Mouse (Mus musculus): Measurements from ENCODE around the gene Ppp1r36. TPM values are rescaled to one million over a fixed set of nuclear protein-coding genes. Genes with fewer than 3 reads are reported as not detected.

Gene Ppp1r36
- polyA plus RNA-seq, 1 experiment, result not detected

GRCm38 (mm10) chr12:76376649-76377048, 40.7 kb upstream of the Ppp1r36 start:
- Histone ChIP-seq H3K4me1 (replicated peaks; ENCODE audit: control insufficient read depth, insufficient read depth, low read length) (peaks cover 18% of the 10 kb centered on the region), H3K27me3 (ENCODE audit: control insufficient read depth, insufficient read depth, low read length) (no peaks in the 10 kb centered on the region), H3K4me3 (ENCODE audit: control insufficient read depth, insufficient read depth, low read length) (no peak overlapping the region), H3K36me3 (ENCODE audit: control insufficient read depth, insufficient read depth, low read length) (no peaks in the 10 kb centered on the region), H3K27ac (ENCODE audit: control insufficient read depth, insufficient read depth, low read length) (no peak overlapping the region)
- 32% methylated on average over 7 of the region's 7 CpGs for WGBS
- TF ChIP-seq CTCF (IDR thresholded peaks at IDR 0.05; ENCODE audit: borderline replicate concordance, control insufficient read depth, extremely low read depth, insufficient read depth, low read length, poor library complexity), result no peak
- TF ChIP-seq POLR2A (IDR thresholded peaks at IDR 0.05; ENCODE audit: control insufficient read depth, extremely low read depth, insufficient read depth, low read length, poor library complexity), result no peak
- DNase-seq, result peak; percentile 53

- TF ChIP-seq POLR2A (IDR thresholded peaks at IDR 0.05; ENCODE audit: control insufficient read depth, extremely low read depth, insufficient read depth, low read length, poor library complexity) (no peak), CTCF (IDR thresholded peaks at IDR 0.05; ENCODE audit: borderline replicate concordance, control insufficient read depth, extremely low read depth, insufficient read depth, low read length, poor library complexity) (no peak)
- Histone ChIP-seq H3K27me3 (ENCODE audit: control insufficient read depth, insufficient read depth, low read length) (no peaks in the 10 kb centered on the region), H3K4me3 (ENCODE audit: control insufficient read depth, insufficient read depth, low read length) (no peak overlapping the region), H3K4me1 (replicated peaks; ENCODE audit: control insufficient read depth, insufficient read depth, low read length) (peaks cover 17% of the 10 kb centered on the region), H3K27ac (ENCODE audit: control insufficient read depth, insufficient read depth, low read length) (no peak overlapping the region), H3K36me3 (ENCODE audit: control insufficient read depth, insufficient read depth, low read length) (no peaks in the 10 kb centered on the region)
- DNase-seq, result no peak
- 94% methylated on average over 6 of the region's 6 CpGs for WGBS
These were observed 40.3 kb upstream of the Ppp1r36 start for GRCm38 (mm10) chr12:76377059-76377458.

GRCm38 (mm10) chr12:76377726-76378125, 39.6 kb upstream of the Ppp1r36 start:
- WGBS, result 90% methylated on average over 3 of the region's 3 CpGs
- no peak overlapping the region for H3K4me3 ChIP-seq (ENCODE audit: control insufficient read depth, insufficient read depth, low read length)
- H3K27ac ChIP-seq (ENCODE audit: control insufficient read depth, insufficient read depth, low read length), result no peak overlapping the region
- no peak for TF ChIP-seq POLR2A (IDR thresholded peaks at IDR 0.05; ENCODE audit: control insufficient read depth, extremely low read depth, insufficient read depth, low read length, poor library complexity)
- no peak for TF ChIP-seq CTCF (IDR thresholded peaks at IDR 0.05; ENCODE audit: borderline replicate concordance, control insufficient read depth, extremely low read depth, insufficient read depth, low read length, poor library complexity)
- DNase-seq, result no peak
- peaks cover 11% of the 10 kb centered on the region for H3K4me1 ChIP-seq (replicated peaks; ENCODE audit: control insufficient read depth, insufficient read depth, low read length)
- H3K27me3 ChIP-seq (ENCODE audit: control insufficient read depth, insufficient read depth, low read length), result no peaks in the 10 kb centered on the region
- no peaks in the 10 kb centered on the region for H3K36me3 ChIP-seq (ENCODE audit: control insufficient read depth, insufficient read depth, low read length)

GRCm38 (mm10) chr12:76378556-76378955, 38.8 kb upstream of the Ppp1r36 start:
- TF ChIP-seq CTCF (IDR thresholded peaks at IDR 0.05; ENCODE audit: borderline replicate concordance, control insufficient read depth, extremely low read depth, insufficient read depth, low read length, poor library complexity) (no peak), POLR2A (IDR thresholded peaks at IDR 0.05; ENCODE audit: control insufficient read depth, extremely low read depth, insufficient read depth, low read length, poor library complexity) (no peak)
- H3K27ac ChIP-seq (ENCODE audit: control insufficient read depth, insufficient read depth, low read length), result no peak overlapping the region

GRCm38 (mm10) chr12:76380151-76380550, 37.2 kb upstream of the Ppp1r36 start:
- no peak for DNase-seq
- Histone ChIP-seq H3K27me3 (ENCODE audit: control insufficient read depth, insufficient read depth, low read length) (no peaks in the 10 kb centered on the region), H3K36me3 (ENCODE audit: control insufficient read depth, insufficient read depth, low read length) (peaks cover under 1% of the 10 kb centered on the region; the same call in 1 of the 2 replicates), H3K27ac (ENCODE audit: control insufficient read depth, insufficient read depth, low read length) (no peak overlapping the region), H3K4me1 (replicated peaks; ENCODE audit: control insufficient read depth, insufficient read depth, low read length) (peaks cover 5% of the 10 kb centered on the region), H3K4me3 (ENCODE audit: control insufficient read depth, insufficient read depth, low read length) (no peak overlapping the region)
- TF ChIP-seq CTCF (IDR thresholded peaks at IDR 0.05; ENCODE audit: borderline replicate concordance, control insufficient read depth, extremely low read depth, insufficient read depth, low read length, poor library complexity), result no peak
- no peak for TF ChIP-seq POLR2A (IDR thresholded peaks at IDR 0.05; ENCODE audit: control insufficient read depth, extremely low read depth, insufficient read depth, low read length, poor library complexity)
- 96% methylated on average over 7 of the region's 7 CpGs for WGBS

More at GRCm38 (mm10) chr12:76378556-76378955, 38.8 kb upstream of the Ppp1r36 start:
- H3K36me3 ChIP-seq (ENCODE audit: control insufficient read depth, insufficient read depth, low read length), result no peaks in the 10 kb centered on the region
- H3K4me1 ChIP-seq (replicated peaks; ENCODE audit: control insufficient read depth, insufficient read depth, low read length), result peaks cover 8% of the 10 kb centered on the region
- no peak for DNase-seq
- no peak overlapping the region for H3K4me3 ChIP-seq (ENCODE audit: control insufficient read depth, insufficient read depth, low read length)
- H3K27me3 ChIP-seq (ENCODE audit: control insufficient read depth, insufficient read depth, low read length), result no peaks in the 10 kb centered on the region
- 97% methylated on average over 5 of the region's 5 CpGs for WGBS

- Histone ChIP-seq H3K27ac (ENCODE audit: control insufficient read depth, insufficient read depth, low read length) (no peak overlapping the region), H3K4me3 (ENCODE audit: control insufficient read depth, insufficient read depth, low read length) (no peak overlapping the region), H3K4me1 (replicated peaks; ENCODE audit: control insufficient read depth, insufficient read depth, low read length) (no peaks in the 10 kb centered on the region), H3K36me3 (ENCODE audit: control insufficient read depth, insufficient read depth, low read length) (peaks cover 36% of the 10 kb centered on the region), H3K27me3 (ENCODE audit: control insufficient read depth, insufficient read depth, low read length) (no peaks in the 10 kb centered on the region)
- 93% methylated on average over 8 of the region's 8 CpGs for WGBS
- DNase-seq, result no peak
- TF ChIP-seq POLR2A (IDR thresholded peaks at IDR 0.05; ENCODE audit: control insufficient read depth, extremely low read depth, insufficient read depth, low read length, poor library complexity) (no peak), CTCF (IDR thresholded peaks at IDR 0.05; ENCODE audit: borderline replicate concordance, control insufficient read depth, extremely low read depth, insufficient read depth, low read length, poor library complexity) (no peak)
These were observed 32.0 kb upstream of the Ppp1r36 start for GRCm38 (mm10) chr12:76385342-76385741.

GRCm38 (mm10) chr12:76388794-76389193, 28.5 kb upstream of the Ppp1r36 start:
- H3K36me3 ChIP-seq (ENCODE audit: control insufficient read depth, insufficient read depth, low read length), result peaks cover 38% of the 10 kb centered on the region
- H3K27me3 ChIP-seq (ENCODE audit: control insufficient read depth, insufficient read depth, low read length), result no peaks in the 10 kb centered on the region
- WGBS, result 91% methylated on average over 11 of the region's 11 CpGs
- H3K27ac ChIP-seq (ENCODE audit: control insufficient read depth, insufficient read depth, low read length), result no peak overlapping the region
- no peak for DNase-seq
- no peak overlapping the region for H3K4me3 ChIP-seq (ENCODE audit: control insufficient read depth, insufficient read depth, low read length)
- no peaks in the 10 kb centered on the region for H3K4me1 ChIP-seq (replicated peaks; ENCODE audit: control insufficient read depth, insufficient read depth, low read length)
- TF ChIP-seq CTCF (IDR thresholded peaks at IDR 0.05; ENCODE audit: borderline replicate concordance, control insufficient read depth, extremely low read depth, insufficient read depth, low read length, poor library complexity) (no peak), POLR2A (IDR thresholded peaks at IDR 0.05; ENCODE audit: control insufficient read depth, extremely low read depth, insufficient read depth, low read length, poor library complexity) (no peak)

Measured in thymus, adult 2 months (tissue).